Mouse (Mus musculus): ENCODE measurements at regions not wholly inside any gene's neighbourhood (a gene's known extent, or its start where the extent isn't known, plus 50 kb on each side); places are given as distances from the start of the nearest gene placed in this dataset.

GRCm38 (mm10) chr7:73144846-73145245, 230.5 kb upstream of the Rgma start:
- TF ChIP-seq CTCF (IDR thresholded peaks at IDR 0.05; ENCODE audit: low read depth, low read length) (no peak), POLR2A (IDR thresholded peaks at IDR 0.05; ENCODE audit: borderline replicate concordance, low read depth, low read length) (no peak)
